Mouse (Mus musculus) liver, embryonic 13.5 days (tissue): ENCODE measurements around the gene Sbk3. TPM values are rescaled to one million over a fixed set of nuclear protein-coding genes. Genes with fewer than 3 reads are reported as not detected.

Experiments
- ATAC-seq: fragments of 200-750 bp; cut with Nextera tagmentation; 2 replicates; pipeline ENCODE4 v1.8.0; 2017; ENCODE audit warnings: low read depth, mild to moderate bottlenecking, moderate number of reproducible peaks, moderate library complexity
- DNase-seq: peaks from one replicate; pipeline ENCODE4 v3.0.0; 2022
- H3K27ac ChIP-seq: fragments of 300-500 bp; sonication (generic); 2 replicates; pipeline ENCODE4 v1.5.1; 2015; ENCODE audit warnings: moderate library complexity, mild to moderate bottlenecking, inconsistent platforms
- H3K27me3 ChIP-seq: fragments of 300-500 bp; sonication (generic); 2 replicates; pipeline ENCODE4 v1.6.1; 2015; ENCODE audit warnings: mild to moderate bottlenecking, inconsistent platforms
- H3K36me3 ChIP-seq: fragments of 300-500 bp; sonication (generic); 2 replicates; pipeline ENCODE4 v1.6.1; 2015; ENCODE audit warnings: mild to moderate bottlenecking, inconsistent platforms
- H3K4me1 ChIP-seq: fragments of 300-500 bp; sonication (generic); replicated peaks from 2 replicates; pipeline ENCODE4 v1.6.1; 2015; ENCODE audit warnings: inconsistent platforms
- H3K4me2 ChIP-seq: fragments of 300-500 bp; sonication (generic); 2 replicates; pipeline ENCODE4 v1.6.1; 2015; ENCODE audit warnings: inconsistent platforms, mild to moderate bottlenecking, moderate library complexity
- H3K4me3 ChIP-seq: fragments of 300-500 bp; sonication (generic); replicated peaks from 2 replicates; pipeline ENCODE4 v1.5.1; 2015; ENCODE audit warnings: mild to moderate bottlenecking, inconsistent platforms
- H3K9ac ChIP-seq: fragments of 300-500 bp; sonication (generic); 2 replicates; pipeline ENCODE4 v1.6.1; 2015; ENCODE audit warnings: mild to moderate bottlenecking, inconsistent platforms
- H3K9me3 ChIP-seq: fragments of 300-500 bp; sonication (generic); replicated peaks from 2 replicates; pipeline ENCODE4 v1.6.1; 2016; ENCODE audit warnings: inconsistent platforms
- WGBS: fragments of 180-500 bp; shearing (Covaris S2); methylation state at CpG from one replicate; pipeline ENCODE4 v1.1.7; 2015; ENCODE audit not compliant: insufficient replicate concordance; 5-methylcytosine and 5-hydroxymethylcytosine counted together
- polyA plus RNA-seq: library from polyadenylated mRNA; unstranded; fragments of >200 nt; fragmentation: Nextera tagmentation; extraction: Ambion mirVana; gene quantifications from 2 replicates; pipeline ENCODE4 v1.2.1, GENCODE M21; 2015

Gene Sbk3
- polyA plus RNA-seq, 1 experiment from 2014 or later = not detected

- no peak overlapping the region for H3K9ac ChIP-seq
- H3K36me3 ChIP-seq = no peaks in the 10 kb centered on the region
- 48% methylated on average over 8 of the region's 8 CpGs for WGBS
- peaks cover 18% of the 10 kb centered on the region for H3K4me1 ChIP-seq
- ATAC-seq (no peak), DNase-seq (no peak)
- no peak overlapping the region for H3K4me2 ChIP-seq
- H3K27me3 ChIP-seq = peaks cover 53% of the 10 kb centered on the region
- H3K9me3 ChIP-seq = no peaks in the 10 kb centered on the region
- H3K27ac ChIP-seq = no peak overlapping the region
- H3K4me3 ChIP-seq = no peak overlapping the region
Observed at GRCm38 (mm10) chr7:4927711-4928110, 43.3 kb downstream of the Sbk3 start.

- DNase-seq = no peak
- no peaks in the 10 kb centered on the region for H3K9me3 ChIP-seq
- H3K36me3 ChIP-seq = no peaks in the 10 kb centered on the region
- H3K4me3 ChIP-seq = no peak overlapping the region
- no peak overlapping the region for H3K27ac ChIP-seq
- 71% methylated on average over 16 of the region's 16 CpGs for WGBS
- H3K4me2 ChIP-seq = no peak overlapping the region
- H3K27me3 ChIP-seq = peaks cover 61% of the 10 kb centered on the region
- no peak overlapping the region for H3K9ac ChIP-seq
- no peak for ATAC-seq
- peaks cover 22% of the 10 kb centered on the region for H3K4me1 ChIP-seq
Observed at GRCm38 (mm10) chr7:4926849-4927248, 44.1 kb downstream of the Sbk3 start.

- Histone ChIP-seq H3K4me1 (peaks cover 34% of the 10 kb centered on the region), H3K36me3 (peaks cover 4% of the 10 kb centered on the region), H3K4me2 (no peak within 1 kb of the TSS), H3K27ac (no peak within 1 kb of the TSS), H3K9me3 (no peaks in the 10 kb centered on the region), H3K4me3 (no peak within 1 kb of the TSS), H3K27me3 (peaks cover 65% of the 10 kb centered on the region), H3K9ac (no peak within 1 kb of the TSS)
- ATAC-seq (no peak), DNase-seq (no peak)
- WGBS = 30% methylated on average over 6 of the region's 6 CpGs
Observed at GRCm38 (mm10) chr7:4925441-4926381, 45.3 kb downstream of the Sbk3 start, which contains the start of gene Ssc5d. TSS of gene Ssc5d (plus strand) at chr7:4925785.

- H3K27ac ChIP-seq = no peak overlapping the region
- H3K4me2 ChIP-seq = no peak overlapping the region
- DNase-seq = no peak
- peaks cover 12% of the 10 kb centered on the region for H3K36me3 ChIP-seq
- no peak for ATAC-seq
- WGBS = 24% methylated on average over 4 of the region's 4 CpGs
- H3K9me3 ChIP-seq = no peaks in the 10 kb centered on the region
- H3K4me3 ChIP-seq = no peak overlapping the region
- H3K4me1 ChIP-seq = peaks cover 37% of the 10 kb centered on the region
- no peak overlapping the region for H3K9ac ChIP-seq
- H3K27me3 ChIP-seq = peaks cover 65% of the 10 kb centered on the region
Observed at GRCm38 (mm10) chr7:4924891-4925301, 46.1 kb downstream of the Sbk3 start.

- Histone ChIP-seq H3K4me2 (peak overlapping the region; percentile 50; the same call in 1 of the 2 replicates), H3K9ac (no peak overlapping the region), H3K4me3 (no peak overlapping the region), H3K9me3 (no peaks in the 10 kb centered on the region), H3K27me3 (peaks cover 65% of the 10 kb centered on the region), H3K36me3 (peaks cover 16% of the 10 kb centered on the region), H3K4me1 (peaks cover 37% of the 10 kb centered on the region), H3K27ac (no peak overlapping the region)
- no peak for DNase-seq
- ATAC-seq = no peak
- whole genome bisulfite sequencing = 1% methylated on average over 4 of the region's 4 CpGs
Observed at GRCm38 (mm10) chr7:4924483-4924882, 46.5 kb downstream of the Sbk3 start.

GRCm38 (mm10) chr7:4923586-4924364 lies 47.2 kb downstream of the Sbk3 start:
- no peaks in the 10 kb centered on the region for H3K9me3 ChIP-seq
- peaks cover 37% of the 10 kb centered on the region for H3K4me1 ChIP-seq
- ATAC-seq (no peak), DNase-seq (no peak)
- peaks cover 23% of the 10 kb centered on the region for H3K36me3 ChIP-seq
- no peak overlapping the region for H3K27ac ChIP-seq
- WGBS = 9% methylated on average over 37 of the region's 37 CpGs
- no peak overlapping the region for H3K9ac ChIP-seq
- H3K27me3 ChIP-seq = peaks cover 65% of the 10 kb centered on the region
- peak overlapping the region; percentile 18; the same call in 1 of the 2 replicates for H3K4me3 ChIP-seq
- H3K4me2 ChIP-seq = peak overlapping the region; percentile 50

GRCm38 (mm10) chr7:4922931-4923565 lies 47.9 kb downstream of the Sbk3 start:
- no peak for DNase-seq
- peaks cover 65% of the 10 kb centered on the region for H3K27me3 ChIP-seq

GRCm38 (mm10) chr7:4922508-4922907 lies 48.5 kb downstream of the Sbk3 start:
- H3K4me3 ChIP-seq = peak overlapping the region; percentile 18; the same call in 1 of the 2 replicates
- H3K9me3 ChIP-seq = no peaks in the 10 kb centered on the region
- H3K4me2 ChIP-seq = peak overlapping the region; percentile 50
- H3K9ac ChIP-seq = no peak overlapping the region
- WGBS = 2% methylated on average over 14 of the region's 14 CpGs
- H3K27me3 ChIP-seq = peaks cover 61% of the 10 kb centered on the region
- peaks cover 37% of the 10 kb centered on the region for H3K4me1 ChIP-seq
- H3K27ac ChIP-seq = no peak overlapping the region
- H3K36me3 ChIP-seq = peaks cover 36% of the 10 kb centered on the region
- DNase-seq (no peak), ATAC-seq (peak; percentile 9; the same call in 1 of the 2 replicates)

More at GRCm38 (mm10) chr7:4922931-4923565, 47.9 kb downstream of the Sbk3 start:
- Histone ChIP-seq H3K27ac (no peak overlapping the region), H3K4me1 (peaks cover 37% of the 10 kb centered on the region), H3K36me3 (peaks cover 31% of the 10 kb centered on the region), H3K9me3 (no peaks in the 10 kb centered on the region), H3K4me3 (peak overlapping the region; percentile 18), H3K4me2 (peak overlapping the region; percentile 50), H3K9ac (no peak overlapping the region)
- WGBS = 4% methylated on average over 14 of the region's 14 CpGs
- no peak for ATAC-seq

- Histone ChIP-seq H3K27me3 (peaks cover 55% of the 10 kb centered on the region), H3K36me3 (peaks cover 41% of the 10 kb centered on the region), H3K9me3 (no peaks in the 10 kb centered on the region), H3K4me3 (peak within 1 kb of the TSS; percentile 18; the same call in 1 of the 2 replicates), H3K27ac (peak within 1 kb of the TSS; percentile 29), H3K4me2 (peak within 1 kb of the TSS; percentile 50), H3K4me1 (peaks cover 41% of the 10 kb centered on the region), H3K9ac (no peak within 1 kb of the TSS)
- ATAC-seq (no peak), DNase-seq (no peak)
- WGBS = 24% methylated on average over 8 of the region's 8 CpGs
Observed at GRCm38 (mm10) chr7:4921824-4922482, 49.0 kb downstream of the Sbk3 start, which contains the start of gene Nat14. TSS of gene Nat14 (plus strand) at chr7:4922028.

GRCm38 (mm10) chr7:4920976-4921823 lies 49.8 kb downstream of the Sbk3 start:
- no peaks in the 10 kb centered on the region for H3K9me3 ChIP-seq
- peaks cover 48% of the 10 kb centered on the region for H3K27me3 ChIP-seq
- WGBS = 26% methylated on average over 23 of the region's 23 CpGs
- DNase-seq (no peak), ATAC-seq (0 out of 2 replicates have a peak, but pooled peaks have one; percentile 14)
- peaks cover 49% of the 10 kb centered on the region for H3K4me1 ChIP-seq
- H3K4me2 ChIP-seq = no peak overlapping the region
- H3K27ac ChIP-seq = peak overlapping the region; percentile 29
- no peak overlapping the region for H3K4me3 ChIP-seq
- H3K36me3 ChIP-seq = peaks cover 41% of the 10 kb centered on the region
- no peak overlapping the region for H3K9ac ChIP-seq
